Mouse (Mus musculus): ENCODE measurements around the gene Bag6.

- TF ChIP-seq POLR2A (IDR thresholded peaks at IDR 0.05; ENCODE audit: low read depth, low read length) (no peak), CTCF (IDR thresholded peaks at IDR 0.05; ENCODE audit: extremely low read depth, insufficient read length, insufficient replicate concordance, low read depth, low read length) (no peak)
Measured at GRCm38 (mm10) chr17:35128996-35129395, 6.0 kb upstream of the Bag6 start.

Data from small intestine, adult 2 months (tissue).